Mouse (Mus musculus): ENCODE measurements around the gene Syt11.

GRCm38 (mm10) chr3:88762401-88762831 lies 12.5 kb downstream of the Syt11 start:
- TF ChIP-seq CTCF (IDR thresholded peaks at IDR 0.05; ENCODE audit: extremely low read depth, insufficient read length, insufficient replicate concordance, low read depth, low read length) (no peak), POLR2A (IDR thresholded peaks at IDR 0.05; ENCODE audit: low read depth, low read length) (no peak)
